Mouse (Mus musculus) CD8-positive naive resting alpha-beta T cell, adult 2 months (primary cell): ENCODE measurements at regions not wholly inside any gene's neighbourhood (a gene's known extent, or its start where the extent isn't known, plus 50 kb on each side); places are given as distances from the start of the nearest gene placed in this dataset.

Experiments used
- DNase-seq, 2 experiments: peaks; one replicate each; pipeline ENCODE4 v3.0.0; 2022; ENCODE audit warnings: low read depth in 2 of 2, low spot score in 2 of 2

GRCm38 (mm10) chr11:19456577-19456976 lies 437.8 kb upstream of the Meis1 start:
- DNase-seq = no peak

- DNase-seq = no peak
Measured at GRCm38 (mm10) chr11:19463730-19464358, 445.1 kb upstream of the Meis1 start.

- DNase-seq = no peak
Measured at GRCm38 (mm10) chr11:19468373-19468772, 449.6 kb upstream of the Meis1 start.

- no peak for DNase-seq
Measured at GRCm38 (mm10) chr11:19468803-19469202, 450.0 kb upstream of the Meis1 start.

- no peak for DNase-seq
Measured at GRCm38 (mm10) chr11:19470648-19471341, 452.0 kb upstream of the Meis1 start.

GRCm38 (mm10) chr11:19475068-19475786 lies 448.9 kb upstream of the Spred2 start:
- no peak for DNase-seq

- no peak for DNase-seq
Measured at GRCm38 (mm10) chr11:19493089-19493756, 431.0 kb upstream of the Spred2 start.

GRCm38 (mm10) chr11:19521721-19522120 lies 402.5 kb upstream of the Spred2 start:
- no peak for DNase-seq

- no peak for DNase-seq
Measured at GRCm38 (mm10) chr11:19523853-19524487, 400.2 kb upstream of the Spred2 start.

- no peak for DNase-seq
Measured at GRCm38 (mm10) chr11:19529126-19529525, 395.0 kb upstream of the Spred2 start.

GRCm38 (mm10) chr11:19530652-19531051 lies 393.5 kb upstream of the Spred2 start:
- no peak for DNase-seq

- no peak for DNase-seq
Measured at GRCm38 (mm10) chr11:19531255-19532003, 392.7 kb upstream of the Spred2 start.

- DNase-seq = no peak
Measured at GRCm38 (mm10) chr11:19532867-19533266, 391.3 kb upstream of the Spred2 start.

- DNase-seq = no peak
Measured at GRCm38 (mm10) chr11:19533701-19534100, 390.5 kb upstream of the Spred2 start.

GRCm38 (mm10) chr11:19535215-19535614 lies 389.0 kb upstream of the Spred2 start:
- no peak for DNase-seq

- DNase-seq = no peak
Measured at GRCm38 (mm10) chr11:19546226-19546625, 377.9 kb upstream of the Spred2 start.

- DNase-seq = no peak
Measured at GRCm38 (mm10) chr11:19554316-19554946, 369.7 kb upstream of the Spred2 start.

- no peak for DNase-seq
Measured at GRCm38 (mm10) chr11:19554947-19555770, 369.0 kb upstream of the Spred2 start.

- no peak for DNase-seq
Measured at GRCm38 (mm10) chr11:19560452-19560851, 363.7 kb upstream of the Spred2 start.
